Mouse (Mus musculus) MEL (cell line): ENCODE measurements at regions not wholly inside any gene's neighbourhood (a gene's known extent, or its start where the extent isn't known, plus 50 kb on each side); places are given as distances from the start of the nearest gene placed in this dataset.

ENCODE experiments used
- DNase-seq: peaks from one replicate; pipeline ENCODE4 v3.0.0; 2011; ENCODE audit warnings: low read depth, low spot score
- H3K27ac ChIP-seq: 2 replicates; pipeline ENCODE4 v1.5.1; 2012; ENCODE audit warnings: low read depth, mild to moderate bottlenecking, control low read depth, low read length, moderate library complexity; ENCODE audit not compliant: control insufficient read depth
- H3K27me3 ChIP-seq, 2 experiments: fragments of 150-350 bp in 1 of 2; sonication (generic) in 1 of 2; 2 replicates each; pipeline ENCODE4 v1.6.1; 2012; ENCODE audit warnings: low read length in 2 of 2, mild to moderate bottlenecking in 2 of 2, improper control_type of control experiment in 1 of 2, moderate library complexity in 1 of 2; ENCODE audit not compliant: insufficient read depth in 2 of 2, control insufficient read depth in 1 of 2
- H3K36me3 ChIP-seq, 2 experiments: 2 replicates each; pipeline ENCODE4 v1.6.1; 2012 to 2014; ENCODE audit warnings: low read length in 2 of 2, improper control_type of control experiment in 1 of 2, inconsistent platforms in 1 of 2, mild to moderate bottlenecking in 1 of 2; ENCODE audit not compliant: insufficient read depth in 2 of 2, control insufficient read depth in 1 of 2
- H3K4me1 ChIP-seq, 2 experiments: fragments of 150-350 bp in 1 of 2; sonication (generic) in 1 of 2; 2 replicates each; pipeline ENCODE4 v1.6.1; 2012; ENCODE audit warnings: low read length in 2 of 2, improper control_type of control experiment in 1 of 2, mild to moderate bottlenecking in 1 of 2; ENCODE audit not compliant: insufficient read depth in 2 of 2, control insufficient read depth in 1 of 2
- H3K4me3 ChIP-seq, 2 experiments: fragments of 150-350 bp in 1 of 2; sonication (generic) in 1 of 2; 2 replicates each; pipeline ENCODE4 v1.5.1; 2012; ENCODE audit warnings: low read depth in 2 of 2, low read length in 2 of 2, mild to moderate bottlenecking in 2 of 2, moderate library complexity in 2 of 2, control low read depth in 1 of 2, improper control_type of control experiment in 1 of 2; ENCODE audit not compliant: control insufficient read depth in 1 of 2, insufficient read depth in 1 of 2
- H3K79me2 ChIP-seq: 2 replicates; pipeline ENCODE4 v1.6.1; 2012; ENCODE audit warnings: mild to moderate bottlenecking, low read length, moderate library complexity; ENCODE audit not compliant: control insufficient read depth, poor library complexity, insufficient read depth
- H3K9ac ChIP-seq: 2 replicates; pipeline ENCODE4 v1.6.1; 2012; ENCODE audit warnings: low read depth, mild to moderate bottlenecking, control low read depth, low read length, moderate library complexity; ENCODE audit not compliant: control insufficient read depth, poor library complexity, severe bottlenecking
- H3K9me3 ChIP-seq: fragments of 150-350 bp; sonication (generic); replicated peaks from 2 replicates; pipeline ENCODE4 v1.6.1; 2012; ENCODE audit warnings: mild to moderate bottlenecking, low read length, improper control_type of control experiment, moderate library complexity; ENCODE audit not compliant: insufficient read depth
- BHLHE40 ChIP-seq: IDR thresholded peaks from 2 replicates; pipeline ENCODE4 v1.6.1; 2012; ENCODE audit warnings: low read depth, mild to moderate bottlenecking, inconsistent platforms, low read length, improper control_type of control experiment, borderline replicate concordance
- CTCF ChIP-seq, 3 experiments: IDR thresholded peaks in 2 of 3; conservative IDR thresholded peaks in 1 of 3; 2 replicates each; pipeline ENCODE4 v1.5.1; 2011 to 2012; ENCODE audit warnings: low read length in 3 of 3, low read depth in 2 of 3, mild to moderate bottlenecking in 2 of 3, improper control_type of control experiment in 1 of 3, inconsistent platforms in 1 of 3, mixed read lengths in 1 of 3, moderate library complexity in 1 of 3; ENCODE audit not compliant: control insufficient read depth in 1 of 3, insufficient read depth in 1 of 3, poor library complexity in 1 of 3, severe bottlenecking in 1 of 3
- E2F4 ChIP-seq: IDR thresholded peaks from 2 replicates; pipeline ENCODE4 v1.6.1; 2011; ENCODE audit warnings: low read depth, low read length, improper control_type of control experiment, borderline replicate concordance
- GABPA ChIP-seq: IDR thresholded peaks from 2 replicates; pipeline ENCODE4 v1.6.1; 2012; ENCODE audit warnings: low read depth, mild to moderate bottlenecking, inconsistent platforms, low read length, improper control_type of control experiment, moderate library complexity
- HCFC1 ChIP-seq: IDR thresholded peaks from 2 replicates; pipeline ENCODE4 v1.6.1; 2012; ENCODE audit warnings: low read depth, mild to moderate bottlenecking, inconsistent platforms, low read length, improper control_type of control experiment, moderate library complexity
- JUND ChIP-seq: IDR thresholded peaks from 2 replicates; pipeline ENCODE4 v1.6.1; 2011; ENCODE audit warnings: low read depth, mild to moderate bottlenecking, improper control_type of control experiment, low read length
- MAFK ChIP-seq: IDR thresholded peaks from 2 replicates; pipeline ENCODE4 v1.6.1; 2011; ENCODE audit warnings: low read depth, mild to moderate bottlenecking, low read length, improper control_type of control experiment, borderline replicate concordance
- MXI1 ChIP-seq: IDR thresholded peaks from 2 replicates; pipeline ENCODE4 v1.6.1; 2011; ENCODE audit warnings: mild to moderate bottlenecking, low read depth, low read length, improper control_type of control experiment
- MYC ChIP-seq: IDR thresholded peaks from 2 replicates; pipeline ENCODE4 v1.6.1; 2011; ENCODE audit warnings: low read depth, mild to moderate bottlenecking, low read length, improper control_type of control experiment, moderate library complexity
- POLR2AphosphoS2 ChIP-seq: IDR thresholded peaks from 2 replicates; pipeline ENCODE4 v1.6.1; 2011; ENCODE audit warnings: low read length, improper control_type of control experiment
- POLR2AphosphoS5 ChIP-seq: IDR thresholded peaks from 2 replicates; pipeline ENCODE4 v1.6.1; 2012; ENCODE audit warnings: low read depth, borderline replicate concordance, mild to moderate bottlenecking, inconsistent platforms, low read length, moderate library complexity, mixed read lengths
- RAD21 ChIP-seq: IDR thresholded peaks from 2 replicates; pipeline ENCODE4 v1.6.1; 2011; ENCODE audit warnings: mild to moderate bottlenecking, low read depth, low read length, improper control_type of control experiment
- RCOR1 ChIP-seq: IDR thresholded peaks from 2 replicates; pipeline ENCODE4 v1.6.1; 2012; ENCODE audit warnings: low read depth, mild to moderate bottlenecking, inconsistent platforms, low read length, improper control_type of control experiment
- SIN3A ChIP-seq: IDR thresholded peaks from 2 replicates; pipeline ENCODE4 v1.6.1; 2012; ENCODE audit warnings: low read length, improper control_type of control experiment, inconsistent platforms
- SMC3 ChIP-seq: IDR thresholded peaks from 2 replicates; pipeline ENCODE4 v1.6.1; 2011; ENCODE audit warnings: low read depth, low read length, improper control_type of control experiment
- TAL1 ChIP-seq: IDR thresholded peaks from 2 replicates; pipeline ENCODE4 v1.6.1; 2012; ENCODE audit warnings: mild to moderate bottlenecking, inconsistent platforms, low read length, moderate library complexity, mixed read lengths
- UBTF ChIP-seq: IDR thresholded peaks from 2 replicates; pipeline ENCODE4 v1.6.1; 2012; ENCODE audit warnings: low read depth, mild to moderate bottlenecking, inconsistent platforms, low read length, improper control_type of control experiment, moderate library complexity, borderline replicate concordance; ENCODE audit not compliant: insufficient read depth
- USF1 ChIP-seq: IDR thresholded peaks from 2 replicates; pipeline ENCODE4 v1.6.1; 2014; ENCODE audit warnings: low read depth, mild to moderate bottlenecking, inconsistent platforms, low read length, improper control_type of control experiment, moderate library complexity
- USF2 ChIP-seq, 2 experiments: IDR thresholded peaks; 2 replicates each; pipeline ENCODE4 v1.6.1; 2011 to 2012; ENCODE audit warnings: improper control_type of control experiment in 2 of 2, low read length in 2 of 2, borderline replicate concordance in 1 of 2, inconsistent platforms in 1 of 2, low read depth in 1 of 2, mild to moderate bottlenecking in 1 of 2; ENCODE audit not compliant: insufficient read depth in 1 of 2
- ZKSCAN1 ChIP-seq: IDR thresholded peaks from 2 replicates; pipeline ENCODE4 v1.6.1; 2012; ENCODE audit warnings: low read depth, mild to moderate bottlenecking, inconsistent platforms, low read length, improper control_type of control experiment, moderate library complexity
- ZMIZ1 ChIP-seq: IDR thresholded peaks from 2 replicates; pipeline ENCODE4 v1.6.1; 2012; ENCODE audit warnings: low read depth, mild to moderate bottlenecking, inconsistent platforms, low read length, improper control_type of control experiment, moderate library complexity
- ZNF384 ChIP-seq: IDR thresholded peaks from 2 replicates; pipeline ENCODE4 v1.6.1; 2012; ENCODE audit warnings: low read depth, mild to moderate bottlenecking, inconsistent platforms, low read length, improper control_type of control experiment

- no peak for DNase-seq
- no peaks in the 10 kb centered on the region for H3K36me3 ChIP-seq
- TF ChIP-seq SIN3A (no peak), MXI1 (no peak), MAFK (no peak), TAL1 (no peak), GABPA (no peak), HCFC1 (no peak), USF2 (IDR thresholded peaks at IDR 0.05; ENCODE audit: borderline replicate concordance in 1 of 2, insufficient read depth in 1 of 2, low read depth in 1 of 2, low read length in 2 of 2) (no peak), CTCF (IDR thresholded peaks at IDR 0.05 in 2 of 3, conservative IDR thresholded peaks at IDR 0.05 in 1 of 3; ENCODE audit: control insufficient read depth in 1 of 3, insufficient read depth in 1 of 3, low read depth in 2 of 3, low read length in 3 of 3, poor library complexity in 1 of 3, severe bottlenecking in 1 of 3) (no peak), SMC3 (no peak), E2F4 (no peak), POLR2AphosphoS5 (no peak), POLR2AphosphoS2 (no peak), RCOR1 (no peak), ZKSCAN1 (no peak), MYC (no peak)
- TF ChIP-seq, all 39 proteins: peak for 0
- Histone ChIP-seq H3K9me3 (no peaks in the 10 kb centered on the region), H3K9ac (no peak overlapping the region), H3K4me3 (no peak overlapping the region), H3K4me1 (no peaks in the 10 kb centered on the region), H3K27me3 (no peaks in the 10 kb centered on the region; a peak in 1 of 4 replicates), H3K27ac (no peak overlapping the region), H3K79me2 (no peaks in the 10 kb centered on the region)
Observed at GRCm38 (mm10) chr13:57142441-57142840, 246.6 kb upstream of the Trpc7 start.

DNA sequence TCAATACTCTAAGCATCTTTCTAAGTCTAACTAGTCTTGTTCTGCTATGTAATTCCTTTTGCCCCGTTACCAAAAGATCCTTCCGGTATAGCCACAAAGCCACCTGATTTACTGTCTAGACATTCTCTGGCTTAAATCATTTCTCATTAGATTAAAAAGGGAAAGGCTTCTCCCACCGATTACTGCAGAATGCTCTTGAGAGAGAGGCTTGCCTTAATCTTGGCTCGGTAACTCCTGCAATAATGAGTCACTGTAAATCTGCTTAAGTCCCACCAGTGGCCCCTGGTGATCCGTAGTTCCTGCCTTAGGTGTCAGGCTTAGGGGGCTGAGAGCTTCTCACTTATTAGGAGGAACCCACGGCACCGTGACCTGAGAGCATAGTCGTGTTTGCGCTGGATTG lies 220.1 kb upstream of the Trpc7 start:
- Histone ChIP-seq H3K27ac (no peak overlapping the region), H3K4me1 (no peaks in the 10 kb centered on the region), H3K9me3 (no peaks in the 10 kb centered on the region), H3K79me2 (no peaks in the 10 kb centered on the region), H3K36me3 (no peaks in the 10 kb centered on the region), H3K27me3 (no peaks in the 10 kb centered on the region), H3K9ac (no peak overlapping the region), H3K4me3 (no peak overlapping the region)
- no peak for TF ChIP-seq BHLHE40
- no peak for TF ChIP-seq JUND
- no peak for TF ChIP-seq ZNF384
- no peak for TF ChIP-seq HCFC1
- TF ChIP-seq E2F4: no peak
- TF ChIP-seq USF1: no peak
- no peak for TF ChIP-seq MYC
- no peak for TF ChIP-seq UBTF
- no peak for TF ChIP-seq RAD21
- TF ChIP-seq ZMIZ1: no peak
- TF ChIP-seq CTCF (IDR thresholded peaks at IDR 0.05 in 2 of 3, conservative IDR thresholded peaks at IDR 0.05 in 1 of 3; ENCODE audit: control insufficient read depth in 1 of 3, insufficient read depth in 1 of 3, low read depth in 2 of 3, low read length in 3 of 3, poor library complexity in 1 of 3, severe bottlenecking in 1 of 3): no peak
- no peak for DNase-seq
